Mouse (Mus musculus) heart, embryonic 10.5 days (tissue): ENCODE data around the gene Ttc16. TPM values are rescaled to one million over a fixed set of nuclear protein-coding genes. Genes with fewer than 3 reads are reported as not detected.

Experiments used
- DNase-seq: peaks from one replicate; pipeline ENCODE4 v3.0.0-alpha.2; 2017; ENCODE audit warnings: low spot score
- H3K27ac ChIP-seq: fragments of 300-500 bp; sonication (generic); 2 replicates; pipeline ENCODE4 v1.5.1; 2016; ENCODE audit warnings: mild to moderate bottlenecking
- H3K27me3 ChIP-seq: fragments of 300-500 bp; sonication (generic); 2 replicates; pipeline ENCODE4 v1.6.1; 2016; ENCODE audit warnings: mild to moderate bottlenecking; ENCODE audit not compliant: poor library complexity, insufficient read depth, severe bottlenecking
- H3K36me3 ChIP-seq: fragments of 300-500 bp; sonication (generic); 2 replicates; pipeline ENCODE4 v1.6.1; 2016; ENCODE audit warnings: mild to moderate bottlenecking, moderate library complexity
- H3K4me1 ChIP-seq: fragments of 300-500 bp; sonication (generic); 2 replicates; pipeline ENCODE4 v1.6.1; 2016; ENCODE audit warnings: mild to moderate bottlenecking
- H3K4me3 ChIP-seq: fragments of 300-500 bp; sonication (generic); 2 replicates; pipeline ENCODE4 v1.5.1; 2016; ENCODE audit warnings: mild to moderate bottlenecking, moderate library complexity
- H3K9me3 ChIP-seq: fragments of 300-500 bp; sonication (generic); 2 replicates; pipeline ENCODE4 v1.6.1; 2016; ENCODE audit warnings: mild to moderate bottlenecking, moderate library complexity
- WGBS: fragments of 180-500 bp; shearing (Covaris S2); methylation state at CpG from one replicate; pipeline ENCODE4 v1.1.7; 2016; 5-methylcytosine and 5-hydroxymethylcytosine counted together
- polyA plus RNA-seq: library from polyadenylated mRNA; unstranded; fragments of >200 nt; fragmentation: Nextera tagmentation; extraction: Ambion mirVana; gene quantifications from 2 replicates; pipeline ENCODE4 v1.2.1, GENCODE M21; 2016

Gene Ttc16
- polyA plus RNA-seq, 1 experiment from 2014 or later: 0.29 TPM

GRCm38 (mm10) chr2:32734933-32735332 is 40.5 kb downstream of the Ttc16 start:
- no peaks in the 10 kb centered on the region for H3K9me3 ChIP-seq
- H3K27ac ChIP-seq: peak overlapping the region; percentile 43
- no peak for DNase-seq
- WGBS: 41% methylated on average over 4 of the region's 4 CpGs
- peaks cover 7% of the 10 kb centered on the region; the same call in 1 of the 2 replicates for H3K36me3 ChIP-seq
- no peak overlapping the region for H3K4me3 ChIP-seq
- H3K4me1 ChIP-seq: peaks cover 63% of the 10 kb centered on the region
- peaks cover 15% of the 10 kb centered on the region for H3K27me3 ChIP-seq

- peaks cover 68% of the 10 kb centered on the region for H3K4me1 ChIP-seq
- H3K4me3 ChIP-seq: no peak overlapping the region
Measured at GRCm38 (mm10) chr2:32734480-32734879, 41.0 kb downstream of the Ttc16 start.

GRCm38 (mm10) chr2:32732695-32733094 is 42.7 kb downstream of the Ttc16 start:
- peaks cover 7% of the 10 kb centered on the region; the same call in 1 of the 2 replicates for H3K27me3 ChIP-seq
- 71% methylated on average over 6 of the region's 6 CpGs for WGBS
- peaks cover 74% of the 10 kb centered on the region for H3K4me1 ChIP-seq
- H3K9me3 ChIP-seq: no peaks in the 10 kb centered on the region
- DNase-seq: no peak
- peaks cover 7% of the 10 kb centered on the region; the same call in 1 of the 2 replicates for H3K36me3 ChIP-seq
- H3K4me3 ChIP-seq: no peak overlapping the region
- peak overlapping the region; percentile 72; the same call in 1 of the 2 replicates for H3K27ac ChIP-seq

More at GRCm38 (mm10) chr2:32734480-32734879, 41.0 kb downstream of the Ttc16 start:
- peaks cover 7% of the 10 kb centered on the region; the same call in 1 of the 2 replicates for H3K36me3 ChIP-seq
- peak overlapping the region; percentile 43 for H3K27ac ChIP-seq
- WGBS: 32% methylated on average over 4 of the region's 4 CpGs
- DNase-seq: no peak
- H3K27me3 ChIP-seq: peaks cover 11% of the 10 kb centered on the region; the same call in 1 of the 2 replicates
- no peaks in the 10 kb centered on the region for H3K9me3 ChIP-seq

GRCm38 (mm10) chr2:32731911-32732310 is 43.5 kb downstream of the Ttc16 start:
- H3K27ac ChIP-seq: peak overlapping the region; percentile 72
- H3K27me3 ChIP-seq: peaks cover 7% of the 10 kb centered on the region; the same call in 1 of the 2 replicates
- no peaks in the 10 kb centered on the region for H3K36me3 ChIP-seq
- H3K4me3 ChIP-seq: no peak overlapping the region
- WGBS: 53% methylated on average over 4 of the region's 4 CpGs
- H3K9me3 ChIP-seq: no peaks in the 10 kb centered on the region
- peaks cover 69% of the 10 kb centered on the region for H3K4me1 ChIP-seq
- no peak for DNase-seq

- no peak for DNase-seq
- Histone ChIP-seq H3K4me3 (peak overlapping the region; percentile 59), H3K4me1 (peaks cover 61% of the 10 kb centered on the region), H3K9me3 (no peaks in the 10 kb centered on the region), H3K36me3 (no peaks in the 10 kb centered on the region), H3K27me3 (0 out of 2 replicates have a peak, but pooled peaks cover 5% of the 10 kb centered on the region), H3K27ac (peak overlapping the region; percentile 78)
- 23% methylated on average over 11 of the region's 11 CpGs for WGBS
Measured at GRCm38 (mm10) chr2:32730854-32731253, 44.6 kb downstream of the Ttc16 start.

GRCm38 (mm10) chr2:32729547-32729946 is 45.9 kb downstream of the Ttc16 start:
- H3K4me3 ChIP-seq: peak overlapping the region; percentile 59
- 67% methylated on average over 4 of the region's 4 CpGs for WGBS
- H3K9me3 ChIP-seq: no peaks in the 10 kb centered on the region
- H3K27me3 ChIP-seq: 0 out of 2 replicates have a peak, but pooled peaks cover 5% of the 10 kb centered on the region
- DNase-seq: no peak
- peak overlapping the region; percentile 78 for H3K27ac ChIP-seq
- no peaks in the 10 kb centered on the region for H3K36me3 ChIP-seq
- H3K4me1 ChIP-seq: peaks cover 49% of the 10 kb centered on the region

GRCm38 (mm10) chr2:32728463-32728862 is 47.0 kb downstream of the Ttc16 start:
- no peaks in the 10 kb centered on the region for H3K9me3 ChIP-seq
- peak overlapping the region; percentile 59 for H3K4me3 ChIP-seq
- no peak for DNase-seq
- no peaks in the 10 kb centered on the region for H3K36me3 ChIP-seq
- WGBS: 30% methylated on average over 7 of the region's 7 CpGs
- 0 out of 2 replicates have a peak, but pooled peaks cover 5% of the 10 kb centered on the region for H3K27me3 ChIP-seq
- peaks cover 41% of the 10 kb centered on the region for H3K4me1 ChIP-seq
- H3K27ac ChIP-seq: peak overlapping the region; percentile 73

- H3K27ac ChIP-seq: peak overlapping the region; percentile 73
- 0 out of 2 replicates have a peak, but pooled peaks cover 5% of the 10 kb centered on the region for H3K27me3 ChIP-seq
- no peaks in the 10 kb centered on the region for H3K36me3 ChIP-seq
- H3K9me3 ChIP-seq: no peaks in the 10 kb centered on the region
- DNase-seq: peak; percentile 98
- peak overlapping the region; percentile 59 for H3K4me3 ChIP-seq
- 0% methylated on average over 16 of the region's 16 CpGs for WGBS
- H3K4me1 ChIP-seq: peaks cover 37% of the 10 kb centered on the region
Measured at GRCm38 (mm10) chr2:32727435-32727834, 48.0 kb downstream of the Ttc16 start.

GRCm38 (mm10) chr2:32724832-32725790 is 50.3 kb downstream of the Ttc16 start:
- Histone ChIP-seq H3K4me3 (no peak overlapping the region), H3K27ac (no peak overlapping the region), H3K27me3 (no peaks in the 10 kb centered on the region), H3K36me3 (no peaks in the 10 kb centered on the region), H3K4me1 (peaks cover 35% of the 10 kb centered on the region), H3K9me3 (no peaks in the 10 kb centered on the region)
- WGBS: 77% methylated on average over 16 of the region's 16 CpGs
- DNase-seq: no peak

- WGBS: 64% methylated on average over 4 of the region's 4 CpGs
- Histone ChIP-seq H3K36me3 (no peaks in the 10 kb centered on the region), H3K4me3 (no peak overlapping the region), H3K27me3 (no peaks in the 10 kb centered on the region), H3K4me1 (peaks cover 29% of the 10 kb centered on the region), H3K27ac (no peak overlapping the region), H3K9me3 (no peaks in the 10 kb centered on the region)
- no peak for DNase-seq
Measured at GRCm38 (mm10) chr2:32724149-32724548, 51.3 kb downstream of the Ttc16 start.

- Histone ChIP-seq H3K4me3 (no peak overlapping the region), H3K4me1 (peaks cover 28% of the 10 kb centered on the region), H3K9me3 (no peaks in the 10 kb centered on the region), H3K36me3 (no peaks in the 10 kb centered on the region), H3K27ac (no peak overlapping the region), H3K27me3 (no peaks in the 10 kb centered on the region)
- no peak for DNase-seq
- WGBS: 78% methylated on average over 3 of the region's 3 CpGs
Measured at GRCm38 (mm10) chr2:32722581-32722980, 52.9 kb downstream of the Ttc16 start.

- peaks cover 27% of the 10 kb centered on the region for H3K4me1 ChIP-seq
- WGBS: 49% methylated on average over 6 of the region's 6 CpGs
- H3K9me3 ChIP-seq: no peaks in the 10 kb centered on the region
- H3K36me3 ChIP-seq: no peaks in the 10 kb centered on the region
- 0 out of 2 replicates have a peak overlapping the region, but pooled peaks have one; percentile 12 for H3K4me3 ChIP-seq
- peak overlapping the region; percentile 31 for H3K27ac ChIP-seq
- DNase-seq: no peak
- no peaks in the 10 kb centered on the region for H3K27me3 ChIP-seq
Measured at GRCm38 (mm10) chr2:32722046-32722445, 53.4 kb downstream of the Ttc16 start.

- Histone ChIP-seq H3K27ac (peak within 1 kb of the TSS; percentile 57), H3K4me1 (peaks cover 27% of the 10 kb centered on the region), H3K36me3 (no peaks in the 10 kb centered on the region), H3K9me3 (no peaks in the 10 kb centered on the region), H3K27me3 (no peaks in the 10 kb centered on the region), H3K4me3 (0 out of 2 replicates have a peak within 1 kb of the TSS, but pooled peaks have one; percentile 13)
- no peak for DNase-seq
- WGBS: 36% methylated on average over 8 of the region's 8 CpGs
Measured at GRCm38 (mm10) chr2:32720681-32721229, 54.7 kb downstream of the Ttc16 start, which contains the start of gene Sh2d3c. Sh2d3c (plus strand) TSS chr2:32721055.
